Mouse (Mus musculus) stomach, embryonic 16.5 days (tissue): Measurements from ENCODE around the gene Ccn2. TPM values are rescaled to one million over a fixed set of nuclear protein-coding genes. Genes with fewer than 3 reads are reported as not detected.

Source experiments
- ATAC-seq: fragments of 200-750 bp; cut with Nextera tagmentation; 2 replicates; pipeline ENCODE4 v1.8.0; 2017; ENCODE audit warnings: moderate number of reproducible peaks, moderate TSS enrichment; ENCODE audit not compliant: insufficient read depth, low FRiP score
- H3K27ac ChIP-seq: fragments of 300-500 bp; sonication (generic); 2 replicates; pipeline ENCODE4 v1.5.1; 2014; ENCODE audit warnings: low read length
- H3K27me3 ChIP-seq: fragments of 300-500 bp; sonication (generic); 2 replicates; pipeline ENCODE4 v1.6.1; 2014; ENCODE audit warnings: low read length, control low read depth, mixed read lengths; ENCODE audit not compliant: control insufficient read depth, insufficient read depth
- H3K36me3 ChIP-seq: fragments of 300-500 bp; sonication (generic); 2 replicates; pipeline ENCODE4 v1.6.1; 2014; ENCODE audit warnings: low read length; ENCODE audit not compliant: control insufficient read depth, insufficient read depth
- H3K4me1 ChIP-seq: fragments of 300-500 bp; sonication (generic); 2 replicates; pipeline ENCODE4 v1.6.1; 2014; ENCODE audit warnings: low read length, control low read depth, mixed read lengths; ENCODE audit not compliant: control insufficient read depth, insufficient read depth
- H3K4me2 ChIP-seq: fragments of 300-500 bp; sonication (generic); 2 replicates; pipeline ENCODE4 v1.6.1; 2014; ENCODE audit warnings: low read depth, low read length, mixed read lengths
- H3K4me3 ChIP-seq: fragments of 300-500 bp; sonication (generic); replicated peaks from 2 replicates; pipeline ENCODE4 v1.5.1; 2014; ENCODE audit warnings: mild to moderate bottlenecking, low read length
- H3K9ac ChIP-seq: fragments of 300-500 bp; sonication (generic); 2 replicates; pipeline ENCODE4 v1.6.1; 2014; ENCODE audit warnings: low read length
- H3K9me3 ChIP-seq: fragments of 300-500 bp; sonication (generic); replicated peaks from 2 replicates; pipeline ENCODE4 v1.6.1; 2016; ENCODE audit warnings: low read length, control low read depth; ENCODE audit not compliant: control insufficient read depth
- WGBS: fragments of 180-500 bp; shearing (Covaris S2); extraction: QIAGEN DNeasy Blood & Tissue Kit; methylation state at CpG from one replicate; pipeline ENCODE4 v1.1.7; 2014; 5-methylcytosine and 5-hydroxymethylcytosine counted together
- polyA plus RNA-seq: library from polyadenylated mRNA; unstranded; fragments of >200 nt; fragmentation: Nextera tagmentation; extraction: Ambion mirVana; gene quantifications from 2 replicates; pipeline ENCODE4 v1.2.1, GENCODE M21; 2015

The Ccn2 gene
- polyA plus RNA-seq, 1 experiment from 2014 or later: 16.9 TPM

DNA sequence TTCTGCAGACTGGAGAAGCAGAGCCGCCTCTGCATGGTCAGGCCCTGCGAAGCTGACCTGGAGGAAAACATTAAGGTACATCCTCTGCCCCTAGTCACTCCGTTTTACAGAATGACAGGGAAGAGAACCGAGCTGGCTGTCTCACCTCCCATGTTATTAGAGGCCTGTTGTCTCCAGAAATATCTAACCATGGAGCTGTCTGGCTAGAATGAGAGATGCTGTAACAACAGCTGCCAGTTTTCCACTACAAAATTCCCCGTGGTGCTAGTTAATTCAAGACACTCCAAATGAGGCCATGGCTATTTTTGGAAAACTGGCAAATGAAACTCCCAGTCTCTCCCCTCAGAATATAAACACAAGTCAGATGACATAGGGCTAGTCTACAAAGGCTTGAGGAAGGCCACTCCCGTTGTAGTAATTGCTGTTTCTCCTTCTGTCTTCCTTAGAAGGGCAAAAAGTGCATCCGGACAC is 1.7 kb downstream of the Ccn2 start:
- Histone ChIP-seq H3K4me1 (peaks cover 21% of the 10 kb centered on the region), H3K9ac (peak overlapping the region; percentile 91)
- ATAC-seq: peak; percentile 57; the same call in 1 of the 2 replicates

DNA sequence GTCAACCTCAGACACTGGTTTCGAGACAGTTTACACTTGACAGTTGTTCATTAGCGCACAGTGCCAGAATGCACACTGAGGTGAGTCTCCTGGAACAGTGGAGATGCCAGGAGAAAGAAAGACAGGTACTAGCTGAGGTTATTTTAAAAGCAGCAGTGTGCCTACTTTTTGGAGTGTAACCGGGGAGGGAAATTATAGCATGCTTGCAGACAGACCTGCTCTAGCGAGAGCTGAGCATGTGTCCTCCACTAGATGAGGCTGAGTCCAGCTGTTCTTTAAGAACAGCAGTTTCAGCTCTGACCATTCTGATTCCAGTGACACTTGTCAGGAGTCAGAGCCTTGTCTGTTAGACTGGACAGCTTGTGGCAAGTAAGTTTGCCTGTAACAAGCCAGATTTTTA is 2.5 kb downstream of the Ccn2 start:
- peak overlapping the region; percentile 96; the same call in 1 of the 2 replicates for H3K27ac ChIP-seq

More for the DNA sequence above, 1.7 kb downstream of the Ccn2 start:
- Histone ChIP-seq H3K4me3 (peak overlapping the region; percentile 74), H3K27ac (peak overlapping the region; percentile 96), H3K9me3 (no peaks in the 10 kb centered on the region), H3K4me2 (peak overlapping the region; percentile 72), H3K27me3 (no peaks in the 10 kb centered on the region), H3K36me3 (no peaks in the 10 kb centered on the region)
- WGBS: 45% methylated on average over 7 of the region's 7 CpGs

DNA sequence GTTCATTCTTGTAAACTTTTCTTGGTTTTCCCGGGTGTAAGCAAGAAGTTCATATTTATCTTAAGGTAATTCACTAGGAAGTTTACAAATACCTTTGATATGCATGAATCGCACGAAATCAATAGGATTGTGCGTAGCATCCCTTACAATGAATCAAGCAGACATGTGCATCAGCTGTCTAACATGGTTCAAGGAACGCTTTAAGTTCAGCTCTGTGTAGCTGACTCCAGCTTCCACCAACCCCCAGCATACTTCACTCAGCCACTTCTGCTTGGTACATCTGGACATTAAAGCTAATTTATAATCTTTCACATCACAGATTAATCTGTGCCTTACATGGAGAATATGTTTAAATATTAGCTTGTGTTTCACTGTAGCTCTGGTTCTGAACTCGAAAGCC is 3.5 kb downstream of the Ccn2 start:
- WGBS: 81% methylated on average over 6 of the region's 6 CpGs
- H3K27me3 ChIP-seq: no peaks in the 10 kb centered on the region
- peaks cover 11% of the 10 kb centered on the region for H3K4me1 ChIP-seq
- ATAC-seq: no peak
- no peak overlapping the region for H3K4me3 ChIP-seq
- H3K4me2 ChIP-seq: peak overlapping the region; percentile 20; the same call in 1 of the 2 replicates
- no peak overlapping the region for H3K9ac ChIP-seq
- no peak overlapping the region for H3K27ac ChIP-seq
- H3K36me3 ChIP-seq: no peaks in the 10 kb centered on the region
- no peaks in the 10 kb centered on the region for H3K9me3 ChIP-seq

More for the DNA sequence above, 2.5 kb downstream of the Ccn2 start:
- Histone ChIP-seq H3K4me2 (peak overlapping the region; percentile 72), H3K27me3 (no peaks in the 10 kb centered on the region), H3K4me3 (peak overlapping the region; percentile 74), H3K4me1 (peaks cover 16% of the 10 kb centered on the region), H3K9me3 (no peaks in the 10 kb centered on the region), H3K9ac (peak overlapping the region; percentile 51), H3K36me3 (no peaks in the 10 kb centered on the region)
- ATAC-seq: no peak
- WGBS: 73% methylated on average over 4 of the region's 4 CpGs

DNA sequence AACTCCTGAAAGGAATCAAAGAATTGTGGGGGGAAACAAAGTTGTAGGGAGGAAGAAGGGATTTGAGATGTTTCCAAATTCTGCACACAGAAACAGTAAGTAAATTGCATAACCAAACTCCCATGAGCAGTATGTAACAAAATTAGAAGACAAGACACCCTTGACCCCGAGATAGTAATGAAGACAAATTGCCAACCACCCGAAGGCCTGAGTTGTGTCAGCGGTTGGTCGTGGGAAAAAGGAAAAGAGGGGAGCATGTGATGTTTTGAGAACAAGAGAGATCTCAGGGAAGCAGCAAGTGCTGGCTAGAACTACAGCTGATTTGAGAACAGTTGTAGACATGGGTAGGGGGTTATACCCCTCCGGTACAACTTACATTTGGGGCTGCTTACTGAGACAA is 4.6 kb downstream of the Ccn2 start:
- no peak overlapping the region for H3K4me3 ChIP-seq
- ATAC-seq: no peak
- no peaks in the 10 kb centered on the region for H3K36me3 ChIP-seq
- WGBS: 53% methylated on average over 5 of the region's 5 CpGs
- no peak overlapping the region for H3K4me2 ChIP-seq
- H3K9me3 ChIP-seq: no peaks in the 10 kb centered on the region
- no peaks in the 10 kb centered on the region for H3K27me3 ChIP-seq
- H3K9ac ChIP-seq: no peak overlapping the region
- H3K4me1 ChIP-seq: peaks cover 11% of the 10 kb centered on the region
- H3K27ac ChIP-seq: no peak overlapping the region

DNA sequence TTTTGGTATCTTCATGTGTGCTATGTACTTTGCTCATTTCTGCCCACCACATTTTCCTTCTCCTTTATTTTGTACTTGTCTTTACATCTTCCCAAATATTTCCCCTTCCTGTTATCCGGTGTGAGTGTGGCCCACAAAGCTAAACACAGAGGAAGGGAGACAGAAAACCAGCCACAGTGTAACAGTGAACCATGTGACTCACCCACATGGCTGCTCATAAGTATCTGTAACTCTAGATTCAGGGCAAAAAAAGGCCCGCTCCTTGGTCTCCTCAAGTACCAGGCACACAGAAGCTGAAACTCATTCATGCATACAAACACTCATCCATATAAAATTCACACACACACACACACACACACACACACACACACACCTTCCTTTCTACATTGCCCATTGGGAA is 7.8 kb downstream of the Ccn2 start:
- H3K9me3 ChIP-seq: no peaks in the 10 kb centered on the region
- H3K36me3 ChIP-seq: no peaks in the 10 kb centered on the region
- no peak overlapping the region for H3K4me3 ChIP-seq
- H3K4me2 ChIP-seq: no peak overlapping the region
- ATAC-seq: no peak
- WGBS: 72% methylated on average over 2 of the region's 2 CpGs
- H3K4me1 ChIP-seq: no peaks in the 10 kb centered on the region
- H3K9ac ChIP-seq: no peak overlapping the region
- no peak overlapping the region for H3K27ac ChIP-seq
- no peaks in the 10 kb centered on the region for H3K27me3 ChIP-seq

DNA sequence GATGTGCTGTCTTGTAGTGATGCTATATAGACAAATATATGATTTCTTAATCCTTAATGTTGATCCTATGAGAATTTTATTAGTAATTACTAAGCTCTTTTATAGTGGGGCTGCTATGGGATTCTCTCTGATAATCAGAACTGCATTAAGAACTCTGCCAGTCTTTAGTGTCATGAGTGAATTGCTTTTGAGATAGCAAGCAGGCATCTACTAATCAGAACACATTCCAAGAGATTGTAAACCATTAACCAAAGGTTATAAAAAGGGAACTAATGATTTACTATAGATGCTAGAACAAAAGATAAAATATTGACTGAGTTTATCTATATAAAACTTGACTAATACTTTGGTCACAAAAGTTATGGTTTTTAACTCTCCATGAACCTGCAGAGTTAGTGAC is 8.5 kb downstream of the Ccn2 start:
- no peaks in the 10 kb centered on the region for H3K27me3 ChIP-seq
- H3K36me3 ChIP-seq: no peaks in the 10 kb centered on the region
- no peaks in the 10 kb centered on the region for H3K9me3 ChIP-seq
- H3K9ac ChIP-seq: no peak overlapping the region
- no peaks in the 10 kb centered on the region for H3K4me1 ChIP-seq
- ATAC-seq: no peak
- H3K4me2 ChIP-seq: no peak overlapping the region
- H3K4me3 ChIP-seq: no peak overlapping the region
- H3K27ac ChIP-seq: no peak overlapping the region

DNA sequence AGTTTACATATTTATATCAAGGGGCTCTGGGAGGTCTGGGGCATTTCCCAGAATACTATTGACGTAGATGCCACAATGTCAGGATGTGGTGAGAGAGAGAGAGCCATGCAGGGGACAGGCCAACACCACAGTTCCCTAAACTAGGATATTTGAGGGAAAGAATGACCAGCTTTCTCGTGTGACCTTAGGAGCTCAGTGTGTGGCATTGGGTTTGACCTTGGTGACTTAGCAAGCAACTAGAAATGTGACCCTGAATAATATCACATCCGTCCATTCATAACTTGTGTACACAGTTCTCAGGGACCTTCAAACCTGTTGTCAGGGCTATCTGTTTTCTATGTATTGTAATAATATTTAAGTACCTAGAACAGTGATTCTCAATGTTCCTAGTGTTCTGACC is 13.9 kb downstream of the Ccn2 start:
- WGBS: 81% methylated on average over 3 of the region's 3 CpGs
- no peaks in the 10 kb centered on the region for H3K4me1 ChIP-seq

DNA sequence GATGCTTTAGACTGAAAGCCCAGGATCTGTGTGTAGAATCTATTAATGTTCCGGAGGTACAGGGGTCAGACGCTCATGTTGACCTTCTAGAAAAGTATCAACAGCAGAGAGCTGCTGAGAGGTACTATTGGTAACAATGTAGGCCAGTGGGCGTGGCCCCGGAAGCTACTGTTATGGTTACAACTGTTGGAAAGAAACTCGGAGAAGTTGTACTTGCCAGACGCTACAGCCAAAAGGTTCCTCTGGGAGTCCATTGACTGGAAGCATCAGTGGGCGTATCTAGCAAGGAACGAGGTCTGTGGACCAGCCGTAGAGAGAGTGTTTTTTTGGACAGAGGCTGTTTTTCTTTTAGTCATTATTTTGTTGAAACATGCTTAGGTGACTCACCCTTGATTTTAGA is 14.5 kb downstream of the Ccn2 start:
- Histone ChIP-seq H3K27me3 (no peaks in the 10 kb centered on the region), H3K4me2 (no peak overlapping the region), H3K9ac (no peak overlapping the region), H3K27ac (no peak overlapping the region), H3K4me3 (no peak overlapping the region), H3K36me3 (no peaks in the 10 kb centered on the region), H3K9me3 (no peaks in the 10 kb centered on the region), H3K4me1 (no peaks in the 10 kb centered on the region)
- no peak for ATAC-seq
- 75% methylated on average over 9 of the region's 9 CpGs for WGBS

More for the DNA sequence above, 13.9 kb downstream of the Ccn2 start:
- Histone ChIP-seq H3K27ac (no peak overlapping the region), H3K36me3 (no peaks in the 10 kb centered on the region), H3K4me3 (no peak overlapping the region), H3K9me3 (no peaks in the 10 kb centered on the region), H3K4me2 (no peak overlapping the region), H3K9ac (no peak overlapping the region), H3K27me3 (no peaks in the 10 kb centered on the region)
- ATAC-seq: no peak

DNA sequence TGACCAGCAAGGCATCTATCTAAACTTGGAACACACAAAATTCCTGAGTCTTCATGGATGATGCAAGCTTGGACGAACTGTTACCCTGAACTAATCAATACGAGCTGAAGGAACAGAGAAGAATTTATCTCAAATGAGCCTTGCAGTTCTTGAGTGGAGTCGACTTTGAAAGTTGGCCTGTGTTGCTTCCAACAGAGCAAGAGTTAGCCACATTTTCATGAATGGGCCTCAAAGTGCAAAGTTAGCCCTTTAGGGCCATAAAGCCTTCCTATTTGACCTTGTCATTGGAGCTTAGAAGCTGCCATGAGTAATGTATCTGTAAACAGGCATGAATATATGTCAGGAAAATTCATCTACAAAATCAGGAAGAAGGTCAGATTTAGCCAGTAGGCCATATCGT is 19.5 kb downstream of the Ccn2 start:
- Histone ChIP-seq H3K9ac (no peak overlapping the region), H3K27me3 (no peaks in the 10 kb centered on the region), H3K4me3 (no peak overlapping the region), H3K9me3 (peaks cover 3% of the 10 kb centered on the region; the same call in 1 of the 2 replicates), H3K36me3 (no peaks in the 10 kb centered on the region), H3K4me2 (no peak overlapping the region), H3K4me1 (no peaks in the 10 kb centered on the region), H3K27ac (no peak overlapping the region)
- WGBS: 78% methylated on average over 4 of the region's 4 CpGs
- ATAC-seq: no peak

DNA sequence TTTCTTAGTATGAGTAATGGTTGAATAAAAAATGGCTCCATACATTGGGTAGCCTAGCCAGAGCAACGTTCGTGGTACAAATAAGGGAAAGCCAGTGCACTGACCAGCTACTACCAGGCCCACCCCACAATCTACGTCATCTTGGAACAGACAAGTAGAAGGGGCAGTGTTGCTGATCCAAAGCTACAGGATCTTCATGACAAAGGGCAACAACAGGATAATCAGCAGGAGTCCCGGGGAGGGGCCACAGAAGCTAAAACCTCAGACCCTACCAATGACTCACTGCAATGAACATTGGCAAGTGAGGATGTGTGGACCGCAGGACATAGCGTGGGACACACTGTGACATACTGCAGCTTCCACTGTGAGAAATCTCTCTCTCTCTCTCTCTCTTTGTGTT is 20.6 kb downstream of the Ccn2 start:
- ATAC-seq: no peak
- 87% methylated on average over 6 of the region's 6 CpGs for WGBS
- no peak overlapping the region for H3K4me3 ChIP-seq
- H3K4me2 ChIP-seq: no peak overlapping the region
- H3K9me3 ChIP-seq: peaks cover 3% of the 10 kb centered on the region; the same call in 1 of the 2 replicates
- no peak overlapping the region for H3K9ac ChIP-seq
- H3K4me1 ChIP-seq: no peaks in the 10 kb centered on the region
- H3K36me3 ChIP-seq: no peaks in the 10 kb centered on the region
- H3K27ac ChIP-seq: no peak overlapping the region
- H3K27me3 ChIP-seq: no peaks in the 10 kb centered on the region
